Comparison of ENCODE assay signal across 10 mouse cellular contexts in genomic region chr1:105843386-105843785, GRCm38 (mm10).
DNase-seq lines count a peak whose midpoint lies in the region; ATAC-seq and TF ChIP-seq lines count a peak whose summit lies in the region.
"Had no signal": no experiment of that assay in that cellular context is flagged by ENCODE, and none has a peak within 500 bp of the region (broad histone marks: within the 10 kb centered on the region; RNA-seq: fewer than 3 reads in every experiment).

No protein-coding gene starts in this region.

- H3K27me3 ChIP-seq in forebrain, embryonic 11.5 days (ENCODE audit: control insufficient read depth, insufficient read depth, low read length): peaks cover 5% of the 10 kb centered on the region; the same call in 1 of the 2 replicates
- peaks cover 28% of the 10 kb centered on the region for H3K27me3 ChIP-seq in limb, embryonic 10.5 days (ENCODE audit: low read depth, poor library complexity, severe bottlenecking)
- no peaks in the 10 kb centered on the region for H3K27me3 ChIP-seq in neural tube, embryonic 14.5 days (ENCODE audit: control insufficient read depth, insufficient read depth, low read length)

- no peaks in the 10 kb centered on the region for H3K36me3 ChIP-seq in forebrain, embryonic 11.5 days (ENCODE audit: control insufficient read depth, insufficient read depth, low read length)
- no peaks in the 10 kb centered on the region for H3K36me3 ChIP-seq in limb, embryonic 10.5 days
- H3K36me3 ChIP-seq in neural tube, embryonic 14.5 days (ENCODE audit: control insufficient read depth, insufficient read depth, low read length): no peaks in the 10 kb centered on the region
- H3K36me3 ChIP-seq: G1E had no signal

- H3K4me1 ChIP-seq in forebrain, embryonic 11.5 days (replicated peaks; ENCODE audit: control insufficient read depth, insufficient read depth, low read length): peaks cover 3% of the 10 kb centered on the region; the same call in 1 of the 2 replicates
- H3K4me1 ChIP-seq in limb, embryonic 10.5 days: peaks cover 16% of the 10 kb centered on the region
- 0 out of 2 replicates have a peak, but pooled peaks cover 4% of the 10 kb centered on the region for H3K4me1 ChIP-seq in neural tube, embryonic 14.5 days (ENCODE audit: control insufficient read depth, insufficient read depth, low read length)

- H3K4me2 ChIP-seq in forebrain, embryonic 11.5 days (ENCODE audit: low read depth, low read length, severe bottlenecking): peak overlapping the region; percentile 56
- H3K4me2 ChIP-seq in neural tube, embryonic 14.5 days (ENCODE audit: low read depth, low read length): peak overlapping the region; percentile 51

- peak overlapping the region; percentile 32 for H3K4me3 ChIP-seq in layer of hippocampus, adult 2 months
- peak overlapping the region; percentile 17; the same call in 1 of the 2 replicates for H3K4me3 ChIP-seq in forebrain, embryonic 11.5 days (ENCODE audit: low read depth, low read length)
- H3K4me3 ChIP-seq in limb, embryonic 10.5 days: peak overlapping the region; percentile 32
- peak overlapping the region; percentile 15; the same call in 1 of the 2 replicates for H3K4me3 ChIP-seq in neural tube, embryonic 14.5 days (ENCODE audit: low read depth, low read length)
- H3K4me3 ChIP-seq: megakaryocyte, embryonic 14.5 days had no signal

- H3K9me3 ChIP-seq in forebrain, embryonic 11.5 days (ENCODE audit: control insufficient read depth, low read length): no peaks in the 10 kb centered on the region
- no peaks in the 10 kb centered on the region for H3K9me3 ChIP-seq in limb, embryonic 10.5 days (replicated peaks)
- no peaks in the 10 kb centered on the region for H3K9me3 ChIP-seq in neural tube, embryonic 14.5 days (ENCODE audit: control insufficient read depth, low read length)
- H3K9me3 ChIP-seq: G1E had no signal

- TF ChIP-seq CTCF in layer of hippocampus, adult 2 months (conservative IDR thresholded peaks at IDR 0.05): no peak

- 0 out of 2 replicates have a peak overlapping the region, but pooled peaks have one; percentile 0 for H3K9ac ChIP-seq in forebrain, embryonic 11.5 days (ENCODE audit: low read length)
- H3K9ac ChIP-seq in neural tube, embryonic 14.5 days (replicated peaks; ENCODE audit: low read depth, low read length): peak overlapping the region; percentile 28; the same call in 1 of the 2 replicates

- no peak for DNase-seq in layer of hippocampus, adult 2 months (ENCODE audit: low spot score in 2 of 2)
- no peak for DNase-seq in layer of hippocampus, adult 9-10 months (ENCODE audit: low spot score)
- DNase-seq in forebrain, embryonic 11.5 days (ENCODE audit: low spot score): peak; percentile 52
- DNase-seq in limb, embryonic 10.5 days (ENCODE audit: low spot score): no peak
- no peak for DNase-seq in gastrocnemius, postnatal 10 days
- DNase-seq in urinary bladder, postnatal 36 days (ENCODE audit: low spot score in 2 of 2): no peak
- no peak for DNase-seq in ovary, adult 18-20 months (ENCODE audit: low spot score)

- H3K27ac ChIP-seq in layer of hippocampus, adult 2 months: no peak overlapping the region
- no peak overlapping the region for H3K27ac ChIP-seq in forebrain, embryonic 11.5 days (ENCODE audit: low read depth, low read length)
- no peak overlapping the region for H3K27ac ChIP-seq in limb, embryonic 10.5 days
- H3K27ac ChIP-seq in neural tube, embryonic 14.5 days (ENCODE audit: low read depth, low read length): no peak overlapping the region

- ATAC-seq in forebrain, embryonic 11.5 days (replicated peaks; ENCODE audit: low FRiP score): peak; percentile 44
- peak; percentile 20; the same call in 1 of the 2 replicates for ATAC-seq in neural tube, embryonic 14.5 days (ENCODE audit: low read depth)

- WGBS in forebrain, embryonic 11.5 days: under 1% methylated on average over 12 of the region's 12 CpGs
- WGBS in limb, embryonic 10.5 days: 1% methylated on average over 12 of the region's 12 CpGs
- 2% methylated on average over 12 of the region's 12 CpGs for WGBS in neural tube, embryonic 14.5 days
